Mouse (Mus musculus): Measurements from ENCODE around the gene Slc16a14. TPM values are rescaled to one million over a fixed set of nuclear protein-coding genes. Genes with fewer than 3 reads are reported as not detected.

Slc16a14 gene
- polyA plus RNA-seq, 1 experiment: not detected

DNA sequence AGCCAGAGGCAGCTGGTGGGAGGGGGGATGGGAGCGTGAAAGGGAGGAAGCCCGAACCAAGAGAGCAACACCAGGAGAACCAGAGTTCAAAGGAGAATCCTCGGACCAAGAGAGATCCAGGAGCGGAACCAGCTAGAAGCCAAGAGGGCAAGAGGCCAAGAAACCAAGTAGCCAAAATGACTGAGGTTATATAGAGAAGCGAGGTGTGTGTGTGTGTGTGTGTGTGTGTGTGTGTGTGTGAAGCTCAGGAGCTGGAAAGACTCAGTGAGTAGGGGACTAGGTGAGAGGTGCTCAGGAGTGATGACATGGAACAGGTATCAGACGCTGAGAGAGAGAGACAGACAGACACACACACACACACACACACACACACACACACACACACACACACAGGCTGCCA, 63.8 kb downstream of the Slc16a14 start:
- Histone ChIP-seq H3K27ac (ENCODE audit: insufficient read depth, low read length) (no peak overlapping the region), H3K4me1 (ENCODE audit: control insufficient read depth, insufficient read depth, low read length) (no peaks in the 10 kb centered on the region), H3K4me3 (ENCODE audit: insufficient read depth, low read length) (no peak overlapping the region)
- TF ChIP-seq POLR2A (IDR thresholded peaks at IDR 0.05; ENCODE audit: low read depth, low read length) (no peak), CTCF (IDR thresholded peaks at IDR 0.05; ENCODE audit: borderline replicate concordance, insufficient read depth, low read length) (no peak)

DNA sequence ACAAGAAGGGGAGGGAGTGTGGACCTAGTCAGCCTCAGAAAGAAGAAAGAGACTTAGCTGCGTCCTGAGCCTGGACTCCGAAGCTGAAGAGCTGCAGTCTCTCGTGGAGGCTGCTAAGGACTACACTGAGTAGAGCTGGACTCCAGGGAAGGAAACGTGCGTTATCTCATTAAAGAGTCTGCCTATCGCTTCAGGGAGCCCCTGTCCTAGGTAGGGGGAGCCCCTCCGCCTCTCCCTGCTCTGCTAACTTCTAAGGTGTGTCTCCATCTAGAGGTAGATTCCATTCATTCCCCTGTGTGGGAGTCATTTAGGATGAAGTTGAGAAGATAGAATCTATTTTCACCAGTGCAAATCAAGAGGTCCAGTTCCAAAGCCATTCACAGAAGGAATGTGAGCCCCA, 65.4 kb downstream of the Slc16a14 start:
- Histone ChIP-seq H3K27ac (ENCODE audit: insufficient read depth, low read length) (no peak overlapping the region), H3K4me1 (ENCODE audit: control insufficient read depth, insufficient read depth, low read length) (no peaks in the 10 kb centered on the region), H3K4me3 (ENCODE audit: insufficient read depth, low read length) (no peak overlapping the region)
- TF ChIP-seq POLR2A (IDR thresholded peaks at IDR 0.05; ENCODE audit: low read depth, low read length) (no peak), CTCF (IDR thresholded peaks at IDR 0.05; ENCODE audit: borderline replicate concordance, insufficient read depth, low read length) (no peak)

DNA sequence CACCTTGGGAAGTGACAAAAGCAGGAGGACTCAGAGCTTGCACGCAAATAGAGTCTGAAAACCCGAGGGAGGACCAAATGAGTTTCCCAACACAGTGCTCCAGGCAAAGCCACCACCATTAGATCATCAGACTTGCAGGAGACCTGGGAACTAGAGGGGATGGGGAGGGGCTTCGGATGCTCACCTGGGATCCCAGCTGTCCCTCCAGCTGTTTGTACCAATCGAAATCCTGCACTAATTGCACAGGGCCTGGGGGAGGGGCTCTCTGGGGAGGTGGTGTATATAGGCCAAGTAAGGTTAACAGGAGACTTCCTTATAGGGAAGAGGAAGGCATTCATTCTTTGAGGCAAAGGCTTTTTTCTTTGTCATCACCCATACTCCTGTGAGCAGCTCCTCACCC, 66.1 kb downstream of the Slc16a14 start:
- no peaks in the 10 kb centered on the region for H3K4me1 ChIP-seq (ENCODE audit: control insufficient read depth, insufficient read depth, low read length)
- TF ChIP-seq CTCF (IDR thresholded peaks at IDR 0.05; ENCODE audit: borderline replicate concordance, insufficient read depth, low read length) (no peak), POLR2A (IDR thresholded peaks at IDR 0.05; ENCODE audit: low read depth, low read length) (no peak)
- no peak overlapping the region for H3K4me3 ChIP-seq (ENCODE audit: insufficient read depth, low read length)
- no peak overlapping the region for H3K27ac ChIP-seq (ENCODE audit: insufficient read depth, low read length)

DNA sequence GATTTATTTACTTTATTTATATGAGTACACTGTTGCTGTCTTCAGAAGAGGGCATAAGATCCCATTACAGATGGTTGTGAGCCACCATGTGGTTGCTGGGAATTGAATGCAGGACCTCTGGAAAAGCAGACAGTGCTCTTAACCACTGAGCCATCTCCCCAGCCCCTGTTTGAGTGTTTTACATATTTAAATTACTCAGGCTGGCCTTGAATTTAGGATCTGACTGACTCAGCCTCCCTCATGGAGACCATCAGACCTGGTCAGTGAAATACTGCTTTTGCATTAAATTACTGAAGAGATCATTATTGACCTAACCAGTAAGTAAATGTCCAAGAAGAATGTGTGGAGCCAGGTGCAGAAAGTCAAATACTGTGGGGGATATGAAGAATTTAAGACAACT, 66.6 kb downstream of the Slc16a14 start:
- TF ChIP-seq POLR2A (IDR thresholded peaks at IDR 0.05; ENCODE audit: low read depth, low read length) (no peak), CTCF (IDR thresholded peaks at IDR 0.05; ENCODE audit: borderline replicate concordance, insufficient read depth, low read length) (no peak)
- Histone ChIP-seq H3K27ac (ENCODE audit: insufficient read depth, low read length) (no peak overlapping the region), H3K4me1 (ENCODE audit: control insufficient read depth, insufficient read depth, low read length) (no peaks in the 10 kb centered on the region), H3K4me3 (ENCODE audit: insufficient read depth, low read length) (no peak overlapping the region)

DNA sequence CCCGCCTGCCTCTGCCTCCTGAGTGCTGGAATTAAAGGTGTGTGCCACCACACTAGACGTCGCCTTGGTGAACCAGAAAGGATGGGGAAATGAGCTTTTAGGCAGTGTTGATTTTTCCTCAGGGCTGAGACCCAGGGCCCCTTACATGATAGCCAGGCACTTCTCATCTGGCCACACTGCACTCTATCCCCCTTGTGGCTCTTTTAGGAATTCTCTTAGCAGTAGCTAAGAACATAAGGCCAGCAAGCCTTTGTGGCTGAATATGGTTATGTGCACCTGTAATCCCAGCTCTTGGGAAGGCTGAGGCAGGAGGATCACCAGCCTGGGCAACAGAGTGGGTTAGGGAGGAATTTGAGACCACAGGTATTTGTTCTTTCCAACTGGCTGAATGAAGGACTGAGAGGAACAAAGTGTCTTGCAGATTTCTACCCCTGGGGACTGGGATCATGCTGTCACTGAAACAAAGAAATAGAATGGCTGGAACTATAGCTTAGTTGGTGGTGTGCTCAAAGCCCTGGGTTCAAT, 68.2 kb downstream of the Slc16a14 start:
- H3K27ac ChIP-seq (ENCODE audit: insufficient read depth, low read length): no peak overlapping the region
- TF ChIP-seq POLR2A (IDR thresholded peaks at IDR 0.05; ENCODE audit: low read depth, low read length): no peak
- TF ChIP-seq CTCF (IDR thresholded peaks at IDR 0.05; ENCODE audit: borderline replicate concordance, insufficient read depth, low read length): no peak
- H3K4me3 ChIP-seq (ENCODE audit: insufficient read depth, low read length): no peak overlapping the region
- H3K4me1 ChIP-seq (ENCODE audit: control insufficient read depth, insufficient read depth, low read length): no peaks in the 10 kb centered on the region

DNA sequence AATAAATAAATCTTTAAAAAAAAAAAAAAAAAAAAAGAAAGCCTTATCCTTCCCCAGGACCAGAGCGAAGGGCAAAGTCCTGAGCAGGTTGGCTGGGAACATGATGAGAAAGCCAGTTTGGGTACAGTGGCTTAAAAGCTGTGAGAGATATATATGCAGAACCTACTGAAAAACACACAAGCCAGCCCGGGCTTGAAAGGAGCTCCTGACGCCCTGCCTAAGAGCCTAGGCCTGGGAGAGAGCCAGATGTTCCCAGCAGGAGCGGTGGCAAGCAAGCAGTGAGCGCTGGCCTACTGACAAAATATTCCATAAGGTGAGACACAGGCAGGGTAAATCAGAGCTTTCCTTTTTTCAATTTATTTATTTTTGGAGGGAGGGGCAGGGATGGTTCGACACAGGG, 68.7 kb downstream of the Slc16a14 start:
- TF ChIP-seq POLR2A (IDR thresholded peaks at IDR 0.05; ENCODE audit: low read depth, low read length): no peak
- no peak for TF ChIP-seq CTCF (IDR thresholded peaks at IDR 0.05; ENCODE audit: borderline replicate concordance, insufficient read depth, low read length)
- no peak overlapping the region for H3K4me3 ChIP-seq (ENCODE audit: insufficient read depth, low read length)
- no peak overlapping the region for H3K27ac ChIP-seq (ENCODE audit: insufficient read depth, low read length)
- no peaks in the 10 kb centered on the region for H3K4me1 ChIP-seq (ENCODE audit: control insufficient read depth, insufficient read depth, low read length)

DNA sequence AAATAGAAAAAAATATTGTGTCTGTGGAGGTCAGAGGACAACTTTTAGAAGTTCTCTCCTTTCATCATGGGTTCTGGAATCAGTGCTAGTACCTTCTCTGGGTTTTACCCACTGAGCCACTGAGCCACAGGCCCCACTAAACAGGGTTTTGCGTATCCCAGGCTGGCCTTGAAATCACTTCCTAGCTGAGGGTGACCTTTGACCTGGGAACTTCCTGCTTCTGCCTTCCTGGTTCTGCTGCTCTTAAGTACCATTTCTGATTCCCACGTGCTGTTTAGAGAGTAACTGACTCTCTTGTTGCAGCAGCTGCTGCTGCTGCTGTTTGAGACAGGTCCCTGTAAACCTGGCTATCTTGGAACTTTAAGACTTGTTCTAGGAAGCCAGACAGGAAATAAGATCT, 70.3 kb downstream of the Slc16a14 start:
- TF ChIP-seq POLR2A (IDR thresholded peaks at IDR 0.05; ENCODE audit: low read depth, low read length) (no peak), CTCF (IDR thresholded peaks at IDR 0.05; ENCODE audit: borderline replicate concordance, insufficient read depth, low read length) (no peak)
- no peak overlapping the region for H3K27ac ChIP-seq (ENCODE audit: insufficient read depth, low read length)
- no peaks in the 10 kb centered on the region for H3K4me1 ChIP-seq (ENCODE audit: control insufficient read depth, insufficient read depth, low read length)
- H3K4me3 ChIP-seq (ENCODE audit: insufficient read depth, low read length): no peak overlapping the region

DNA sequence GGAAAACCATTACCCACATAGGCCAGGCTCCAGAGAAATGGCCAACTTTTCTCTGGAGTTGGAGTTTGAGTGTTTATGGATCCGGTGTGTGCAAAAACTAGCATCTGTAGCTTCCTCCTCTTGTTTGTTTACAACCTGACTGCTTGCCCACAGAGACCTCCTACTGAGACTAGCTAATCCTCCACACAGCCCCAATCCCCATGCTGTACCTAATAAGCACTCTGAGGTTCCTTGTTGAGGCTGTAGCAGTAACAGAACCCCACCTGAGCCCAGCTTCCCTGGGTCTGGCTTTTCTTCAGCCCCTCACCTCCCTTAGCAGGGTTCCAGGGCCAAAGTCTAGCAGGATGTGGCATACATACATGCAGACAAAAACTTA, 73.7 kb downstream of the Slc16a14 start:
- no peaks in the 10 kb centered on the region for H3K4me1 ChIP-seq (ENCODE audit: control insufficient read depth, insufficient read depth, low read length)
- H3K27ac ChIP-seq (ENCODE audit: insufficient read depth, low read length): no peak overlapping the region
- TF ChIP-seq CTCF (IDR thresholded peaks at IDR 0.05; ENCODE audit: borderline replicate concordance, insufficient read depth, low read length): no peak
- TF ChIP-seq POLR2A (IDR thresholded peaks at IDR 0.05; ENCODE audit: low read depth, low read length): no peak
- H3K4me3 ChIP-seq (ENCODE audit: insufficient read depth, low read length): no peak overlapping the region

DNA sequence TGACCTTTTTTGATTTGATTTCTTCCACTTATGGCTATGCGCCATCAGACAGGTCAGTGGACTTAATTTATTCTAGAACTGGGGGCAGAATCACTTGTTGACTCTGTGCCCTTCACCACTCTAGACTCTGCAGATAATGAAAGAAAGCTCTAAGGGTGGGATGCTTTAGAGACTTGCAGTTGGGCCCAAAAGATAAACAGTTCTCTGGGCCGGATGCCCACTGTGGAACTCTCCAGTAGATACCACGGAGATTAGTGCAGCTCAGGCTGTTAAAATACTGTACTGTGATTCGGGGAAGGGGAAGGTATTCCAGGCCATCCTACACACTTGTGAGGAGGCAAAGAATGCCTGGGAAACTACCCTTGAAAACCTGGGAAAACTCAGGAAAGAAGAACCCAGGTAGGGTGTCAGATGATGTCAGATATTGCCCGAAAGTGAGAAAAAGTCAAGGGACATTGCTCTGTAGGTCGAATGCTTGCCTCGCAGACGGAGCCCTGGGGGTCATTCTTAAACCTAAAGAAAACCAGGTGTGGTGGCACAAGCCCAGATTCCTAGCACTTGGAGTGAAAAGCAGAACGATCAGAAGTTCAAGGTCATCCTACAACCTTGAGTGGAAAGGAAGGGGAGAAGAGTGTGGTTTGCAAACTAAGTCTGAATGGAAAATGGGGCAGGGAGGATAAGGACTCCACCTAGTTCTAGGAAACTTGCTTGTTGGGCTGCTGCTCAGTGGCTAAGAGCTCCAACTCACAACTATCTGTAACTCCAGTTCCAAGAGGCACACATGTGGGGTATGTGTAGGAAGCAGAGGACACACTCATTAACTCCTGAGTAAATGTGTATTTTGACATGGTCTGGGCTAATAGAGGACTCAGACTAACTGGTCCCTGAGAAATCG, 74.3 kb downstream of the Slc16a14 start:
- H3K4me1 ChIP-seq (ENCODE audit: control insufficient read depth, insufficient read depth, low read length): no peaks in the 10 kb centered on the region
- TF ChIP-seq POLR2A (IDR thresholded peaks at IDR 0.05; ENCODE audit: low read depth, low read length) (no peak), CTCF (IDR thresholded peaks at IDR 0.05; ENCODE audit: borderline replicate concordance, insufficient read depth, low read length) (no peak)

DNA sequence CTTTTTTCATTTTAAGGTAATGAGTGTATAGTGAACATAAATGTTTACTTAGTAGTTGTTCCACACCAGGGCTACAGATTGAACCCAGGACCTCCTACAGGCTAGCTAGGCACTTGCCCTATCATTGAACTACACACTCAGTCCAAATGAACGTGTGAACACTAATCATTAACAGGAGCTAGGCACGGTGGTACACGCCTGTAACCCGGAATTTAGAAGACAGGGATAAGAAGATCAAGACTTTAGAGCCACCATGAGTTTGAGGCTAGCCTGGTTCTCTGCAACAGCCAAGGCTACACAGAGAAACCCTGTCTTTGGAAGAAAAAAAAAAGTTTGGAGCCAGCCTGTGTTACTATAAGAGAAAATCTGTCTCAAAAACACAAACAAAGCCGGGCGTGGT, 75.3 kb downstream of the Slc16a14 start:
- Histone ChIP-seq H3K27ac (ENCODE audit: insufficient read depth, low read length) (no peak overlapping the region), H3K4me1 (ENCODE audit: control insufficient read depth, insufficient read depth, low read length) (no peaks in the 10 kb centered on the region), H3K4me3 (ENCODE audit: insufficient read depth, low read length) (no peak overlapping the region)
- TF ChIP-seq CTCF (IDR thresholded peaks at IDR 0.05; ENCODE audit: borderline replicate concordance, insufficient read depth, low read length) (no peak), POLR2A (IDR thresholded peaks at IDR 0.05; ENCODE audit: low read depth, low read length) (no peak)

More for the DNA sequence above, 74.3 kb downstream of the Slc16a14 start:
- no peak overlapping the region for H3K27ac ChIP-seq (ENCODE audit: insufficient read depth, low read length)
- H3K4me3 ChIP-seq (ENCODE audit: insufficient read depth, low read length): no peak overlapping the region

Other genes with a start within 250 kb of the Slc16a14 start
- 1.3 and 1.4 TPM in 2 replicates for gene Dner, start 238.9 kb downstream of the Slc16a14 start, polyA plus RNA-seq (2011; ENCODE audit: insufficient read length, low read depth, missing spikeins)
- 6.9 and 7.0 TPM in 2 replicates for gene Fbxo36, start 95.3 kb downstream of the Slc16a14 start, polyA plus RNA-seq (2011; ENCODE audit: insufficient read length, low read depth, missing spikeins)
- 278 and 309 TPM in 2 replicates for gene Trip12, start 94.6 kb downstream of the Slc16a14 start, polyA plus RNA-seq (2011; ENCODE audit: insufficient read length, low read depth, missing spikeins)
- not detected in 2 replicates for gene Gm10553, start 165.0 kb upstream of the Slc16a14 start, polyA plus RNA-seq (2011; ENCODE audit: insufficient read length, low read depth, missing spikeins)
- gene A530032D15Rik, start 174.7 kb upstream of the Slc16a14 start, polyA plus RNA-seq (2011; ENCODE audit: insufficient read length, low read depth, missing spikeins): not detected in 2 replicates

Measured in embryonic fibroblast, embryonic 13.5 days (primary cell).